In genomic region chr7:40674397-40674796, GRCm38 (mm10) we compare ENCODE assay signal across 19 mouse cellular contexts.
"Had no signal": no experiment of that assay in that cellular context is flagged by ENCODE, and none has a peak within 500 bp of the region (broad histone marks: within the 10 kb centered on the region; RNA-seq: fewer than 3 reads in every experiment).

No protein-coding gene starts in this region.

- DNase-seq: liver, postnatal 0 days; lung, adult 2 months; lung, postnatal 14 days; lung, postnatal 36 days; midbrain, embryonic 14.5 days; right cerebral cortex, postnatal 14 days; thymus, adult 2 months; thymus, postnatal 25 days; thymus, postnatal 4 days had no signal

- H3K36me3 ChIP-seq: liver, embryonic 15.5 days; lung, embryonic 15.5 days; midbrain, embryonic 12.5 days; neural tube, embryonic 12.5 days; stomach, embryonic 15.5 days had no signal

- ATAC-seq: liver, postnatal 0 days; lung, postnatal 0 days; midbrain, embryonic 16.5 days had no signal

- H3K9me3 ChIP-seq: liver, embryonic 15.5 days; lung, embryonic 15.5 days; midbrain, embryonic 12.5 days; neural tube, embryonic 12.5 days; stomach, embryonic 15.5 days had no signal

- H3K9ac ChIP-seq: liver, embryonic 15.5 days; liver, postnatal 0 days; lung, embryonic 15.5 days; midbrain, embryonic 12.5 days; neural tube, embryonic 12.5 days; stomach, embryonic 15.5 days had no signal

- H3K4me1 ChIP-seq: liver, embryonic 15.5 days; lung, embryonic 15.5 days; megakaryocyte, embryonic 14.5 days; midbrain, embryonic 12.5 days; neural tube, embryonic 12.5 days; stomach, embryonic 15.5 days had no signal

- H3K27ac ChIP-seq: liver, embryonic 15.5 days; lung, embryonic 15.5 days; macrophage; midbrain, embryonic 12.5 days; neural tube, embryonic 12.5 days; stomach, embryonic 15.5 days; stomach, postnatal 0 days had no signal

- H3K4me3 ChIP-seq: liver, embryonic 15.5 days; lung, embryonic 15.5 days; megakaryocyte, embryonic 14.5 days; midbrain, embryonic 12.5 days; neural tube, embryonic 12.5 days; stomach, embryonic 15.5 days had no signal

- H3K27me3 ChIP-seq: liver, embryonic 15.5 days; lung, embryonic 15.5 days; megakaryocyte, embryonic 14.5 days; neural tube, embryonic 12.5 days; stomach, embryonic 15.5 days had no signal

- H3K4me2 ChIP-seq: liver, embryonic 15.5 days; lung, embryonic 15.5 days; midbrain, embryonic 12.5 days; neural tube, embryonic 12.5 days; stomach, embryonic 15.5 days had no signal
